Mouse (Mus musculus) liver, embryonic 16.5 days (tissue): ENCODE data around the gene Fggy. TPM values are rescaled to one million over a fixed set of nuclear protein-coding genes. Genes with fewer than 3 reads are reported as not detected.

Source experiments
- ATAC-seq: fragments of 200-750 bp; cut with Nextera tagmentation; 2 replicates; pipeline ENCODE4 v1.8.0; 2017; ENCODE audit warnings: low read depth, mild to moderate bottlenecking, moderate number of reproducible peaks, moderate library complexity
- H3K27ac ChIP-seq: fragments of 300-500 bp; sonication (generic); 2 replicates; pipeline ENCODE4 v1.5.1; 2014; ENCODE audit warnings: mild to moderate bottlenecking, low read length
- H3K27me3 ChIP-seq: fragments of 300-500 bp; sonication (generic); 2 replicates; pipeline ENCODE4 v1.6.1; 2014; ENCODE audit warnings: low read depth, low read length, mixed read lengths; ENCODE audit not compliant: control insufficient read depth, insufficient read depth
- H3K36me3 ChIP-seq: fragments of 300-500 bp; sonication (generic); 2 replicates; pipeline ENCODE4 v1.6.1; 2014; ENCODE audit warnings: mild to moderate bottlenecking; ENCODE audit not compliant: control insufficient read depth, insufficient read depth
- H3K4me1 ChIP-seq: fragments of 300-500 bp; sonication (generic); 2 replicates; pipeline ENCODE4 v1.6.1; 2014; ENCODE audit warnings: low read depth, low read length, mixed read lengths; ENCODE audit not compliant: control insufficient read depth
- H3K4me2 ChIP-seq: fragments of 300-500 bp; sonication (generic); 2 replicates; pipeline ENCODE4 v1.6.1; 2014; ENCODE audit warnings: low read depth, low read length, mixed read lengths
- H3K4me3 ChIP-seq: fragments of 300-500 bp; sonication (generic); 2 replicates; pipeline ENCODE4 v1.5.1; 2014; ENCODE audit warnings: low read depth, mild to moderate bottlenecking, low read length
- H3K9ac ChIP-seq: fragments of 300-500 bp; sonication (generic); 2 replicates; pipeline ENCODE4 v1.6.1; 2014; ENCODE audit warnings: low read depth, low read length
- H3K9me3 ChIP-seq: fragments of 300-500 bp; sonication (generic); replicated peaks from 2 replicates; pipeline ENCODE4 v1.6.1; 2016; ENCODE audit warnings: low read length; ENCODE audit not compliant: control insufficient read depth
- WGBS: fragments of 180-500 bp; shearing (Covaris S2); extraction: QIAGEN DNeasy Blood & Tissue Kit; methylation state at CpG from one replicate; pipeline ENCODE4 v1.1.7; 2014; ENCODE audit not compliant: insufficient replicate concordance; 5-methylcytosine and 5-hydroxymethylcytosine counted together
- polyA plus RNA-seq: library from polyadenylated mRNA; unstranded; fragments of >200 nt; fragmentation: Nextera tagmentation; extraction: Ambion mirVana; gene quantifications from 2 replicates; pipeline ENCODE4 v1.2.1, GENCODE M21; 2015

Fggy gene
- polyA plus RNA-seq, 1 experiment from 2014 or later = 45.3 TPM

- no peak overlapping the region for H3K4me2 ChIP-seq
- H3K9ac ChIP-seq = no peak overlapping the region
- no peaks in the 10 kb centered on the region for H3K9me3 ChIP-seq
- H3K4me3 ChIP-seq = no peak overlapping the region
- no peaks in the 10 kb centered on the region for H3K4me1 ChIP-seq
- no peaks in the 10 kb centered on the region for H3K36me3 ChIP-seq
- no peak overlapping the region for H3K27ac ChIP-seq
- WGBS = 40% methylated on average over 5 of the region's 5 CpGs
- no peaks in the 10 kb centered on the region for H3K27me3 ChIP-seq
- no peak for ATAC-seq
Measured at GRCm38 (mm10) chr4:95896571-95896970, 339.3 kb downstream of the Fggy start.

GRCm38 (mm10) chr4:95897236-95897874 lies 340.0 kb downstream of the Fggy start:
- Histone ChIP-seq H3K27me3 (no peaks in the 10 kb centered on the region), H3K4me1 (no peaks in the 10 kb centered on the region), H3K9ac (no peak overlapping the region), H3K27ac (no peak overlapping the region), H3K9me3 (no peaks in the 10 kb centered on the region), H3K36me3 (no peaks in the 10 kb centered on the region), H3K4me3 (no peak overlapping the region), H3K4me2 (no peak overlapping the region)
- 59% methylated on average over 7 of the region's 7 CpGs for WGBS
- no peak for ATAC-seq

GRCm38 (mm10) chr4:95898714-95899113 lies 341.4 kb downstream of the Fggy start:
- Histone ChIP-seq H3K4me1 (no peaks in the 10 kb centered on the region), H3K4me2 (no peak overlapping the region), H3K36me3 (no peaks in the 10 kb centered on the region), H3K4me3 (no peak overlapping the region), H3K27me3 (no peaks in the 10 kb centered on the region), H3K9ac (no peak overlapping the region), H3K27ac (no peak overlapping the region), H3K9me3 (no peaks in the 10 kb centered on the region)
- 41% methylated on average over 5 of the region's 6 CpGs for WGBS
- no peak for ATAC-seq

GRCm38 (mm10) chr4:95899926-95900712 lies 342.8 kb downstream of the Fggy start:
- ATAC-seq = no peak
- no peak overlapping the region for H3K27ac ChIP-seq
- 55% methylated on average over 4 of the region's 4 CpGs for WGBS

GRCm38 (mm10) chr4:95900815-95901214 lies 343.5 kb downstream of the Fggy start:
- no peaks in the 10 kb centered on the region for H3K4me1 ChIP-seq
- no peak overlapping the region for H3K9ac ChIP-seq
- no peaks in the 10 kb centered on the region for H3K36me3 ChIP-seq
- ATAC-seq = no peak
- no peaks in the 10 kb centered on the region for H3K27me3 ChIP-seq
- H3K4me2 ChIP-seq = no peak overlapping the region
- H3K27ac ChIP-seq = no peak overlapping the region
- H3K4me3 ChIP-seq = no peak overlapping the region
- WGBS = 39% methylated on average over 1 of the region's 1 CpGs
- no peaks in the 10 kb centered on the region for H3K9me3 ChIP-seq

More at GRCm38 (mm10) chr4:95899926-95900712, 342.8 kb downstream of the Fggy start:
- H3K9ac ChIP-seq = no peak overlapping the region
- no peaks in the 10 kb centered on the region for H3K36me3 ChIP-seq
- no peaks in the 10 kb centered on the region for H3K4me1 ChIP-seq
- no peak overlapping the region for H3K4me2 ChIP-seq
- no peaks in the 10 kb centered on the region for H3K27me3 ChIP-seq
- no peaks in the 10 kb centered on the region for H3K9me3 ChIP-seq
- H3K4me3 ChIP-seq = no peak overlapping the region

GRCm38 (mm10) chr4:95906141-95906540 lies 348.8 kb downstream of the Fggy start:
- Histone ChIP-seq H3K9ac (no peak overlapping the region), H3K9me3 (no peaks in the 10 kb centered on the region), H3K36me3 (no peaks in the 10 kb centered on the region), H3K4me3 (no peak overlapping the region), H3K4me1 (no peaks in the 10 kb centered on the region), H3K27me3 (no peaks in the 10 kb centered on the region), H3K27ac (no peak overlapping the region), H3K4me2 (no peak overlapping the region)
- ATAC-seq = no peak

- Histone ChIP-seq H3K27ac (no peak overlapping the region), H3K9me3 (no peaks in the 10 kb centered on the region), H3K4me3 (no peak overlapping the region), H3K27me3 (no peaks in the 10 kb centered on the region), H3K4me2 (no peak overlapping the region), H3K4me1 (no peaks in the 10 kb centered on the region), H3K36me3 (no peaks in the 10 kb centered on the region), H3K9ac (no peak overlapping the region)
- 64% methylated on average over 2 of the region's 2 CpGs for WGBS
- ATAC-seq = no peak
Measured at GRCm38 (mm10) chr4:95909689-95910654, 352.7 kb downstream of the Fggy start.

- Histone ChIP-seq H3K27me3 (no peaks in the 10 kb centered on the region), H3K4me3 (no peak overlapping the region), H3K9ac (no peak overlapping the region), H3K9me3 (no peaks in the 10 kb centered on the region), H3K4me1 (no peaks in the 10 kb centered on the region), H3K27ac (no peak overlapping the region), H3K36me3 (no peaks in the 10 kb centered on the region), H3K4me2 (no peak overlapping the region)
- ATAC-seq = no peak
- whole genome bisulfite sequencing = 66% methylated on average over 1 of the region's 1 CpGs
Measured at GRCm38 (mm10) chr4:95913026-95913425, 355.7 kb downstream of the Fggy start.
